Mouse (Mus musculus): ENCODE data around the gene Fgg.

- TF ChIP-seq CTCF (IDR thresholded peaks at IDR 0.05; ENCODE audit: control insufficient read depth, insufficient read depth, insufficient read length) (no peak), USF1 (IDR thresholded peaks at IDR 0.05; ENCODE audit: low read depth) (no peak), MYOG (IDR thresholded peaks at IDR 0.05; ENCODE audit: control insufficient read depth, extremely low read depth, insufficient read length) (no peak), MYOD1 (IDR thresholded peaks at IDR 0.05; ENCODE audit: control insufficient read depth, insufficient read length, low read depth) (no peak), CEBPB (IDR thresholded peaks at IDR 0.05; ENCODE audit: low read depth) (no peak), FOSL1 (IDR thresholded peaks at IDR 0.05; ENCODE audit: insufficient read depth, low read length, poor library complexity, severe bottlenecking) (no peak)
These were observed 46.2 kb downstream of the Fgg start for GRCm38 (mm10) chr3:83053758-83054157.
